Mouse (Mus musculus) lung, postnatal 0 days (tissue): ENCODE results near the gene Ccdc24.

Experiments used
- CTCF ChIP-seq: IDR thresholded peaks from 2 replicates; pipeline ENCODE4 v1.5.1; 2016; ENCODE audit warnings: antibody characterized with exemption, mild to moderate bottlenecking
- EP300 ChIP-seq: IDR thresholded peaks from 2 replicates; pipeline ENCODE4 v1.6.1; 2016; ENCODE audit warnings: antibody characterized with exemption, mild to moderate bottlenecking, control low read depth

- TF ChIP-seq CTCF (no peak), EP300 (no peak)
Observed at GRCm38 (mm10) chr4:117918261-117918660, 45.9 kb upstream of the Ccdc24 start.
